In genomic region chr1:172029914-172030313, GRCm38 (mm10) we compare ENCODE assay signal across 30 mouse cellular contexts. TPM values are rescaled to one million over a fixed set of nuclear protein-coding genes. Genes with fewer than 3 reads are reported as not detected.
A peak's percentile ranks its signal among the peaks of the same experiment; 100 is the strongest.
DNase-seq lines count a peak whose midpoint lies in the region; ATAC-seq and TF ChIP-seq lines count a peak whose summit lies in the region.
"Had no signal": no experiment of that assay in that cellular context is flagged by ENCODE, and none has a peak within 500 bp of the region (broad histone marks: within the 10 kb centered on the region; RNA-seq: fewer than 3 reads in every experiment).

No protein-coding gene starts in this region.

- H3K36me3 ChIP-seq in hindbrain, embryonic 10.5 days = no peaks in the 10 kb centered on the region
- no peaks in the 10 kb centered on the region for H3K36me3 ChIP-seq in hindbrain, postnatal 0 days (ENCODE audit: insufficient read depth, low read length)
- H3K36me3 ChIP-seq in myocyte (ENCODE audit: control insufficient read depth, insufficient read depth) = no peaks in the 10 kb centered on the region
- H3K36me3 ChIP-seq: forebrain, embryonic 10.5 days; G1E; heart, embryonic 10.5 days; heart, embryonic 13.5 days; hindbrain, embryonic 12.5 days; hindbrain, embryonic 15.5 days; intestine, embryonic 15.5 days had no signal

- no peak overlapping the region for H3K4me3 ChIP-seq in hindbrain, embryonic 10.5 days
- no peak overlapping the region for H3K4me3 ChIP-seq in hindbrain, postnatal 0 days (ENCODE audit: low read length)
- H3K4me3 ChIP-seq in myocyte = no peak overlapping the region
- no peak overlapping the region for H3K4me3 ChIP-seq in lung, adult 2 months (replicated peaks; ENCODE audit: extremely low read depth, low read depth, low read length)
- H3K4me3 ChIP-seq: forebrain, embryonic 10.5 days; forebrain, embryonic 13.5 days; heart, embryonic 10.5 days; heart, embryonic 13.5 days; hindbrain, embryonic 12.5 days; hindbrain, embryonic 15.5 days; intestine, embryonic 15.5 days had no signal

- TF ChIP-seq CTCF in hindbrain, postnatal 0 days (IDR thresholded peaks at IDR 0.05; ENCODE audit: low read depth) = no peak
- no peak for TF ChIP-seq CTCF in lung, adult 2 months (IDR thresholded peaks at IDR 0.05; ENCODE audit: insufficient read depth, low read length)

- no peak for ATAC-seq in hindbrain, postnatal 0 days
- ATAC-seq: activated CD4-positive, CD25-positive, alpha-beta regulatory T cell, adult 4 months; forebrain, embryonic 13.5 days; forebrain, embryonic 16.5 days; intestine, embryonic 15.5 days had no signal

- no peak for TF ChIP-seq POLR2A in myocyte (IDR thresholded peaks at IDR 0.05; ENCODE audit: insufficient read length, low read depth)
- TF ChIP-seq POLR2A in lung, adult 2 months (IDR thresholded peaks at IDR 0.05; ENCODE audit: borderline replicate concordance, extremely low read depth, low read depth, low read length) = no peak

- H3K79me2 ChIP-seq in myocyte (ENCODE audit: control insufficient read depth, insufficient read depth) = no peaks in the 10 kb centered on the region

- no peaks in the 10 kb centered on the region for H3K9me3 ChIP-seq in hindbrain, embryonic 10.5 days
- no peaks in the 10 kb centered on the region for H3K9me3 ChIP-seq in hindbrain, postnatal 0 days (ENCODE audit: low read length)
- H3K9me3 ChIP-seq: forebrain, embryonic 10.5 days; forebrain, embryonic 13.5 days; G1E; heart, embryonic 10.5 days; heart, embryonic 13.5 days; hindbrain, embryonic 12.5 days; hindbrain, embryonic 15.5 days; intestine, embryonic 15.5 days had no signal

- no peaks in the 10 kb centered on the region for H3K27me3 ChIP-seq in hindbrain, embryonic 10.5 days (ENCODE audit: insufficient read depth, poor library complexity, severe bottlenecking)
- H3K27me3 ChIP-seq in hindbrain, postnatal 0 days (ENCODE audit: insufficient read depth, low read length) = no peaks in the 10 kb centered on the region
- no peaks in the 10 kb centered on the region for H3K27me3 ChIP-seq in myocyte (ENCODE audit: control insufficient read depth, insufficient read depth, insufficient read length)
- H3K27me3 ChIP-seq: CH12.LX; forebrain, embryonic 13.5 days; heart, embryonic 13.5 days; hindbrain, embryonic 12.5 days; hindbrain, embryonic 15.5 days; intestine, embryonic 15.5 days had no signal

- no peak overlapping the region for H3K4me2 ChIP-seq in hindbrain, postnatal 0 days (ENCODE audit: low read depth, low read length)
- peak overlapping the region; percentile 48 for H3K4me2 ChIP-seq in myocyte (ENCODE audit: low read depth)
- H3K4me2 ChIP-seq: forebrain, embryonic 13.5 days; heart, embryonic 13.5 days; hindbrain, embryonic 12.5 days; hindbrain, embryonic 15.5 days; intestine, embryonic 15.5 days had no signal

- peak; percentile 42 for DNase-seq in gastrocnemius, adult 18-20 months (ENCODE audit: low spot score)
- DNase-seq in gastrocnemius, postnatal 4 days (ENCODE audit: low spot score in 2 of 2) = no peak
- DNase-seq in hindbrain, embryonic 10.5 days (ENCODE audit: low spot score) = no peak
- DNase-seq in hindbrain, postnatal 0 days (ENCODE audit: low spot score) = no peak
- DNase-seq in NIH3T3 (ENCODE audit: low read depth) = peak; percentile 50
- no peak for DNase-seq in urinary bladder, postnatal 4 days (ENCODE audit: low spot score in 2 of 2)
- DNase-seq in lung, adult 2 months = no peak
- DNase-seq: adrenal gland, adult 8-10 months; adrenal gland, postnatal 25 days; B cell, adult 2 months; cerebellum, adult 11-12 months; cerebellum, adult 8-10 months; heart, postnatal 14 days; heart, postnatal 4 days; kidney, adult 11 months had no signal

- no peak overlapping the region for H3K9ac ChIP-seq in hindbrain, postnatal 0 days (replicated peaks; ENCODE audit: low read length)
- H3K9ac ChIP-seq: forebrain, embryonic 13.5 days; heart, embryonic 13.5 days; hindbrain, embryonic 12.5 days; hindbrain, embryonic 15.5 days; intestine, embryonic 15.5 days had no signal

- H3ac ChIP-seq in myocyte (ENCODE audit: control insufficient read depth, insufficient read length) = no peak overlapping the region

- peak overlapping the region; percentile 35; the same call in 1 of the 2 replicates for H3K27ac ChIP-seq in hindbrain, embryonic 10.5 days
- H3K27ac ChIP-seq in hindbrain, postnatal 0 days = no peak overlapping the region
- H3K27ac ChIP-seq: forebrain, embryonic 10.5 days; heart, embryonic 10.5 days; heart, embryonic 13.5 days; hindbrain, embryonic 12.5 days; hindbrain, embryonic 15.5 days; intestine, embryonic 15.5 days had no signal

- 86% methylated on average over 2 of the region's 2 CpGs for WGBS in hindbrain, embryonic 10.5 days
- WGBS in hindbrain, postnatal 0 days = 90% methylated on average over 2 of the region's 2 CpGs
- 92% methylated on average over 2 of the region's 2 CpGs for WGBS in lung, adult 2 months

- H3K4me1 ChIP-seq in hindbrain, embryonic 10.5 days (replicated peaks) = peaks cover 40% of the 10 kb centered on the region
- H3K4me1 ChIP-seq in hindbrain, postnatal 0 days (ENCODE audit: insufficient read depth, low read length) = peaks cover 8% of the 10 kb centered on the region; the same call in 1 of the 2 replicates
- 0 out of 2 replicates have a peak, but pooled peaks cover 4% of the 10 kb centered on the region for H3K4me1 ChIP-seq in lung, adult 2 months (ENCODE audit: control insufficient read depth, insufficient read depth, low read length)

TF ChIP-seq in myocyte, 11 proteins besides CTCF, POLR2A, EP300 and RAD21:
- no peak for TF ChIP-seq MAX (IDR thresholded peaks at IDR 0.05; ENCODE audit: low read depth)
- no peak for TF ChIP-seq POLR2AphosphoS2 (IDR thresholded peaks at IDR 0.05; ENCODE audit: insufficient read length, low read depth)
- TF ChIP-seq MYOG (IDR thresholded peaks at IDR 0.05; ENCODE audit: control insufficient read depth in 1 of 3, insufficient read depth in 1 of 3, insufficient read length in 2 of 3, low read depth in 2 of 3) = no peak
- TF ChIP-seq TCF12 (IDR thresholded peaks at IDR 0.05; ENCODE audit: insufficient read depth, poor library complexity, severe bottlenecking) = no peak
- TF ChIP-seq E2F4 (IDR thresholded peaks at IDR 0.05; ENCODE audit: insufficient read depth) = no peak
- TF ChIP-seq REST (IDR thresholded peaks at IDR 0.05; ENCODE audit: insufficient read depth, insufficient read length) = no peak
- TF ChIP-seq CEBPB (IDR thresholded peaks at IDR 0.05; ENCODE audit: insufficient read depth, poor library complexity, severe bottlenecking) = no peak
- TF ChIP-seq USF1 (IDR thresholded peaks at IDR 0.05; ENCODE audit: low read depth) = no peak
- no peak for TF ChIP-seq SRF (IDR thresholded peaks at IDR 0.05; ENCODE audit: control insufficient read depth, insufficient read length, low read depth)
- TF ChIP-seq MYOD1 (IDR thresholded peaks at IDR 0.05; ENCODE audit: control insufficient read depth in 1 of 3, insufficient read length in 2 of 3, low read depth in 2 of 3) = no peak
- no peak for TF ChIP-seq TCF3 (IDR thresholded peaks at IDR 0.05; ENCODE audit: insufficient read length, low read depth)

RNA-seq across cellular contexts. Expression of gene Vangl2, which starts 1.7 kb away (rescaled TPM):
- under 1 TPM; 0.34 to 0.55 TPM for total RNA-seq in gastrocnemius, adult 18-20 months (2021)
- 10 to 100 TPM in 1 of 2 experiments, 1 to 10 TPM in 1; 9.6 to 10.4 TPM for total RNA-seq in gastrocnemius, postnatal 4 days (2021)
- polyA plus RNA-seq in hindbrain, embryonic 10.5 days (2016; fragmentation: Nextera tagmentation; extraction: Ambion mirVana) = 46.0 and 72.6 TPM in 2 replicates
- 86.6 and 117 TPM in 2 replicates for total RNA-seq in hindbrain, postnatal 0 days (2014; rRNA removed)
- 33.0 and 36.5 TPM in 2 replicates for polyA plus RNA-seq in hindbrain, postnatal 0 days (2015; fragmentation: Nextera tagmentation; extraction: Ambion mirVana)
- 6.9 TPM for polyA plus RNA-seq in myocyte (2012; fragmentation: generic; extraction: Trizol)
- 4.4 and 9.6 TPM in 2 replicates for polyA plus RNA-seq in lung, adult 2 months (2012; rRNA removed)
- polyA plus RNA-seq: G1E had no signal

RNA-seq across cellular contexts. Expression of gene Nhlh1, which starts 27.5 kb away (rescaled TPM):
- total RNA-seq in gastrocnemius, adult 18-20 months (2021) = not detected
- total RNA-seq in gastrocnemius, postnatal 4 days (2021) = not detected
- 9.9 and 16.3 TPM in 2 replicates for polyA plus RNA-seq in hindbrain, embryonic 10.5 days (2016; fragmentation: Nextera tagmentation; extraction: Ambion mirVana)
- total RNA-seq in hindbrain, postnatal 0 days (2014; rRNA removed) = 13.3 and 17.3 TPM in 2 replicates
- 2.3 and 2.4 TPM in 2 replicates for polyA plus RNA-seq in hindbrain, postnatal 0 days (2015; fragmentation: Nextera tagmentation; extraction: Ambion mirVana)
- 0.02 TPM for polyA plus RNA-seq in myocyte (2012; fragmentation: generic; extraction: Trizol)
- polyA plus RNA-seq in lung, adult 2 months (2012; rRNA removed) = 0.05 TPM in 1 of 2 replicates, not detected in the other
- total RNA-seq: adrenal gland, adult 8-10 months; adrenal gland, postnatal 25 days; CH12.LX; G1E; gastrocnemius, postnatal 36 days; heart, adult 18-20 months; heart, postnatal 14 days; heart, postnatal 4 days had no signal
- polyA plus RNA-seq: activated CD4-positive, CD25-positive, alpha-beta regulatory T cell, adult 4 months; heart, embryonic 13.5 days; heart, embryonic 16.5 days had no signal

RNA-seq across cellular contexts. Expression of gene Copa, which starts 52.4 kb away (rescaled TPM):
- 10 to 100 TPM; 85.8 to 86.6 TPM for total RNA-seq in gastrocnemius, adult 18-20 months (2021)
- total RNA-seq in gastrocnemius, postnatal 4 days (2021) = 100 to 1,000 TPM; 162 to 172 TPM
- polyA plus RNA-seq in hindbrain, embryonic 10.5 days (2016; fragmentation: Nextera tagmentation; extraction: Ambion mirVana) = 173 and 187 TPM in 2 replicates
- 189 and 191 TPM in 2 replicates for total RNA-seq in hindbrain, postnatal 0 days (2014; rRNA removed)
- polyA plus RNA-seq in hindbrain, postnatal 0 days (2015; fragmentation: Nextera tagmentation; extraction: Ambion mirVana) = 136 and 142 TPM in 2 replicates
- 144 TPM for polyA plus RNA-seq in myocyte (2012; fragmentation: generic; extraction: Trizol)
- polyA plus RNA-seq in lung, adult 2 months (2012; rRNA removed) = 31.5 and 53.1 TPM in 2 replicates

RNA-seq across cellular contexts. Expression of gene Ncstn, which starts 52.7 kb away (rescaled TPM):
- 10 to 100 TPM; 24.7 to 24.8 TPM for total RNA-seq in gastrocnemius, adult 18-20 months (2021)
- 10 to 100 TPM; 62.9 to 65.4 TPM for total RNA-seq in gastrocnemius, postnatal 4 days (2021)
- polyA plus RNA-seq in hindbrain, embryonic 10.5 days (2016; fragmentation: Nextera tagmentation; extraction: Ambion mirVana) = 112 and 127 TPM in 2 replicates
- total RNA-seq in hindbrain, postnatal 0 days (2014; rRNA removed) = 77.5 and 86.9 TPM in 2 replicates
- polyA plus RNA-seq in hindbrain, postnatal 0 days (2015; fragmentation: Nextera tagmentation; extraction: Ambion mirVana) = 95.0 and 101 TPM in 2 replicates
- polyA plus RNA-seq in myocyte (2012; fragmentation: generic; extraction: Trizol) = 49.7 TPM
- 80.1 and 95.0 TPM in 2 replicates for polyA plus RNA-seq in lung, adult 2 months (2012; rRNA removed)

Comparison
In these comparisons a context has a peak if more than half of its experiments do, and no peak if none do; other contexts are left out.
1. DNase-seq: peak in gastrocnemius, adult 18-20 months (single experiment) and NIH3T3 (single experiment); none in gastrocnemius, postnatal 4 days (0 of 2), hindbrain, embryonic 10.5 days (single experiment), hindbrain, postnatal 0 days (single experiment), urinary bladder, postnatal 4 days (0 of 2) and lung, adult 2 months (single experiment).